Mouse (Mus musculus) G1E (cell line): Measurements from ENCODE around the gene Lrch1. TPM values are rescaled to one million over a fixed set of nuclear protein-coding genes. Genes with fewer than 3 reads are reported as not detected.

Source experiments
- ATAC-seq: 2 replicates; pipeline ENCODE4 v1.8.0; 2016; ENCODE audit warnings: mild to moderate bottlenecking; ENCODE audit not compliant: insufficient number of reproducible peaks, poor library complexity, low FRiP score, severe bottlenecking; ENCODE audit errors: extremely low read depth
- DNase-seq: peaks from one replicate; pipeline ENCODE4 v3.0.0; 2012; ENCODE audit warnings: low spot score
- H3K27me3 ChIP-seq: 2 replicates; pipeline ENCODE4 v1.6.1; 2012; ENCODE audit warnings: mild to moderate bottlenecking, low read length, inconsistent platforms; ENCODE audit not compliant: insufficient read depth
- H3K36me3 ChIP-seq: replicated peaks from 2 replicates; pipeline ENCODE3; 2012; ENCODE audit warnings: mild to moderate bottlenecking, inconsistent platforms
- H3K4me1 ChIP-seq: 2 replicates; pipeline ENCODE4 v1.6.1; 2012; ENCODE audit warnings: low read depth, low read length, inconsistent platforms, mixed read lengths; ENCODE audit not compliant: insufficient read depth
- H3K4me3 ChIP-seq: 2 replicates; pipeline ENCODE4 v1.5.1; 2012; ENCODE audit warnings: low read depth, mild to moderate bottlenecking, inconsistent platforms, low read length, moderate library complexity, mixed read lengths
- H3K9me3 ChIP-seq: replicated peaks from 2 replicates; pipeline ENCODE4 v1.6.1; 2012; ENCODE audit warnings: inconsistent platforms
- CTCF ChIP-seq: IDR thresholded peaks from 2 replicates; pipeline ENCODE4 v1.5.1; 2012; ENCODE audit warnings: low read depth, low read length, inconsistent platforms, mixed read lengths
- GATA1 ChIP-seq: IDR thresholded peaks from 2 replicates; pipeline ENCODE4 v1.6.1; 2012; ENCODE audit warnings: borderline replicate concordance, low read length, inconsistent platforms, mixed read lengths
- GATA2 ChIP-seq: IDR thresholded peaks from 2 replicates; pipeline ENCODE4 v1.6.1; 2012; ENCODE audit warnings: low read depth, low read length, inconsistent platforms, borderline replicate concordance
- POLR2AphosphoS5 ChIP-seq: IDR thresholded peaks from 2 replicates; pipeline ENCODE4 v1.6.1; 2012; ENCODE audit warnings: low read depth, low read length, inconsistent platforms; ENCODE audit not compliant: insufficient replicate concordance
- TAL1 ChIP-seq: conservative IDR thresholded peaks from 2 replicates; pipeline ENCODE4 v1.6.1; 2012; ENCODE audit warnings: low read depth, low read length, inconsistent platforms, mixed read lengths
- polyA plus RNA-seq: library from polyadenylated mRNA; stranded (reverse); fragments of >175 nt; gene quantifications from 2 replicates; pipeline ENCODE4 v1.2.3, GENCODE M21; 2012
- total RNA-seq, 2 experiments: library from RNA; stranded (forward) in 1 of 2; stranded (reverse) in 1 of 2; fragments of 200-1000 nt in 1 of 2; fragments of >200 nt in 1 of 2; fragmentation: Nextera tagmentation in 1 of 2; gene quantifications; 2 replicates each; pipeline ENCODE4 v1.2.3; 2014 to 2017

The Lrch1 gene
- total and polyA plus RNA-seq, 3 experiments, result 0.16 TPM; not detected in 2

DNA sequence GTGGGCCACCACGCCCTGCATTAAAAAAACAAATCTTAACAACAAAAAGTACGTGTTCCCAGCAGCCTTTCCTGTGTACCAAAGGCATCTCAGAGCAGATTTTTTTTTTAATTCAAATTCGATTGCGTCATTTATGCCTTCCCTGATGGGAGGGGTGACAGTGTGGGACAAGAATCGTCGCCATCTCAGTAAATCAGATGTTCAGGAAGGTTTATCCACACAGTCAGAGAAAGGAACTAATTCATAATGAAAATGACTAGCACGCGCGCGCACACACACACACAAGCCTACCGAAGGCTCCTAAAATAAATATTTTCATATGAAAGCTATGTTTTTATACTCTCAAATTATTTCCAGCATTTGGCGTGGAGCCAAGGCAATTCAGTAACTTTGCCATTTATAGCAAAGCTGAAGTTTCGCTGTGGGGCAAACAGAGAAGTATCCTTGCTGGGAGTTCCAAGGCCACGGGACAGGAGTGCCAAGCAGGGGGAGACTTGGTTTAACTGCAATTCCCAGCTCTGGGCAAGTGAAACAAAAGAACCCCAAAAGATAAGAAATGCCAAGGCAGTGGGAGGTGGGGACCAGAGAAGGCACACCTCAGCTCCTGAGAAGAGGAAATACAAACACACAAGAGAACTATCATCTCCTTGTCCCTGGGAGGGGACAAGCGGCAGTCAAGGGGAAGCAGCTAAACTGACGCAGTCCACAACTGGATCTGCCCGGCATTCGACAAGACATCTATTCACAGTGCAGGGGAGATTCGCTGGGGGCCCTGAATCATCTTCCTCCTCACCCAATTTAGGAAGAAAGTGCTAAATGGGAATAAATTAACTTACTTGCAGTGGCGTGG is 34.1 kb downstream of the Lrch1 start:
- Histone ChIP-seq H3K4me1 (no peaks in the 10 kb centered on the region), H3K4me3 (no peak overlapping the region), H3K36me3 (no peaks in the 10 kb centered on the region), H3K27me3 (no peaks in the 10 kb centered on the region), H3K9me3 (no peaks in the 10 kb centered on the region)
- no peak for DNase-seq
- ATAC-seq, result no peak
- TF ChIP-seq GATA2 (no peak), CTCF (no peak), TAL1 (no peak), POLR2AphosphoS5 (no peak), GATA1 (no peak)

DNA sequence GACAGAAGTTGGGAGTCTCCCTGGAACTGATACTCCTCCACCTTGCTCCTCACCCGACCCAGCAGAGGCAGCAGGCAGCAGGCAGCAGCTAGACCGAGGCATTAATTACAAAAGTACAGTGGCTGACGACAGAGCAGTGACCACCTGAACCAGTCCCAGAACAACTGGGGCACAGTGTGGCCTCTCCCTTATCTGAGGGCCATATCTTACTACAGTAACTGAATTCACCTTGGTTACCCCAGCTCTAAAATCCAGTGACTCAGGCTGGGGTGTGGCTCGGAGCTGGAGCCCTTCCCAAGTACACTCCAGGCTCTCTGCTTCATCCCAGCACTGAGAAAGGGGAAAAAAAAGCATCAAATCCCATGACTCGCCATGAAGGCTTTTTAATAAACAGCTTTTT is 37.3 kb downstream of the Lrch1 start:
- Histone ChIP-seq H3K36me3 (no peaks in the 10 kb centered on the region), H3K9me3 (no peaks in the 10 kb centered on the region), H3K27me3 (no peaks in the 10 kb centered on the region), H3K4me3 (no peak overlapping the region), H3K4me1 (no peaks in the 10 kb centered on the region)
- no peak for ATAC-seq
- DNase-seq, result no peak
- TF ChIP-seq GATA1 (no peak), POLR2AphosphoS5 (no peak), GATA2 (no peak), TAL1 (no peak), CTCF (no peak)

DNA sequence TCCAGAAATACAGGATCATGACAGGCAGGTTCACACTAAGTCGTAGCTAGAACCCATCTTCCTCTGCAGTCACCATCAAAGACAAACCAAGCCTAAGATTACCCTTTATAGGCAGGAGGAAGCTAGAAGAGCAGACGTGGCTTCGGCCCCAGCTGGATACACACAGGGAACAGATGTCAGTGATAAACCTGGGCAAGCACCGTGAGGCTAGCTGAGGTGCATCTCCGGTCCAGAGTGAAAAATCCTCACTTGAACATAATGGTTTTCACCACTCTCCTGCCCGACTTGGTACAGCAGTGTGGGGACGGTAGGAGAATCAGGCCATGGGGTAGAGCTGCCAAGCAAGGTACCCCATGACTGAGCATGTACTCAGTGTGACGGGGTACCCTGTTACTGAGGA is 38.7 kb downstream of the Lrch1 start:
- Histone ChIP-seq H3K4me1 (no peaks in the 10 kb centered on the region), H3K4me3 (no peak overlapping the region), H3K27me3 (no peaks in the 10 kb centered on the region), H3K9me3 (no peaks in the 10 kb centered on the region), H3K36me3 (no peaks in the 10 kb centered on the region)
- TF ChIP-seq GATA1, result no peak
- no peak for TF ChIP-seq TAL1
- no peak for TF ChIP-seq GATA2
- TF ChIP-seq CTCF, result no peak
- no peak for TF ChIP-seq POLR2AphosphoS5
- no peak for DNase-seq
- no peak for ATAC-seq

DNA sequence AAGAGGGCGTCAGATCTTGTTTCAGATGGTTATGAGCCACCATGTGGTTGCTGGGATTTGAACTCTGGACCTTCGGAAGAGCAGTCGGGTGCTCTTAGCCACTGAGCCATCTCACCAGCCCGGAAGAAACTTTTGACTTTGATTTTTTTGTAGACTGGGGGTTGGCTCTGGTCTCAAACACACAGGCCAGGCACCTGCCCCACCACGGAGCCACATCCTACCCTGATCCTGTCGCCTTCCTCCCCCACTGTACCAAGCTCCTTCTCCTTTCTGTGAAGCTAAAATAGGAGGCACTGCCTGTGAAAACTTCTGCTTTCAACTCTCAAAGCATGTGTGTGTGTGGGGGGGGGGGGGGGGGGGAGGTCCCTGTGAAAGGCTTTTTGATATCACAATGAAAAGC is 39.4 kb downstream of the Lrch1 start:
- Histone ChIP-seq H3K36me3 (no peaks in the 10 kb centered on the region), H3K4me3 (no peak overlapping the region), H3K27me3 (no peaks in the 10 kb centered on the region), H3K4me1 (no peaks in the 10 kb centered on the region), H3K9me3 (no peaks in the 10 kb centered on the region)
- ATAC-seq, result no peak
- DNase-seq, result no peak
- no peak for TF ChIP-seq POLR2AphosphoS5
- no peak for TF ChIP-seq GATA2
- TF ChIP-seq TAL1, result no peak
- TF ChIP-seq GATA1, result no peak

DNA sequence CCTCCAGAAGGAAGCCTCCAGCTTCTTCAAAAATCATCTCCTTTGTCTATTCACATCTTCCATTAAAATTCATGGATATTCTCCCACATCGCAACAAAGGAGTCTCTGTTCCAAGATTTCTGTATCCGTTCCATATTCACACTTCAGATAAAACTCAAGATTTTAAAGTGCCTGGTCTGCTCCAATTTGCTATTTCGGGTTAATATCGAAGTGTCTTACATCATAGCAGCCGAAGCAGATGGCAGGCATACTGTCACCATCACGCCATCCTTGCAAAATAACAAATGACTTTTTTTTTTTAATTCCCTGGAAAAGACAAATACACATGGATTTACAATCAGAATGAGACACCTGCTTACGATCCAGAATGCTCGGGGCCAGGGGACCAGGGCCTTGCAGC is 40.0 kb downstream of the Lrch1 start:
- no peak for ATAC-seq

DNA sequence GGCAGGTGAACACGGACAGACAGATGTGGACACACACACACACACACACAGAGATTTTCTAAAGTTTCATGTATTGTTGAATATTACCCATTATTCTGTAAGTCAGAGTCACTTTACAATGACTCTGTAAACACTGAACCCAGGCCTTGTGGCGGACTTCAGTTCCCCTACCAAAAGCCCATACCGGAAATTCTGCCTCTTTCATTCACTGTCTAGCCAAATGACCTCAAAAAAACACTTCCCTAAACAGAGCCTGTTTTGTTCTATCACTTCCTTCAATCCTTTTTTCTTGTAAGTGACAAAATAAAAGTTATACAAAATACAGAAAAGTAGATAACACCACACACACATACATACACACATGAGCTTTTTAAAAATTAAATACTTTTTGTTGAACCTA is 41.7 kb downstream of the Lrch1 start:
- no peak for DNase-seq
- no peak for ATAC-seq

More for the DNA sequence above, 40.0 kb downstream of the Lrch1 start:
- Histone ChIP-seq H3K4me3 (no peak overlapping the region), H3K9me3 (no peaks in the 10 kb centered on the region), H3K4me1 (no peaks in the 10 kb centered on the region), H3K27me3 (no peaks in the 10 kb centered on the region), H3K36me3 (no peaks in the 10 kb centered on the region)
- DNase-seq, result no peak
- TF ChIP-seq GATA1 (no peak), TAL1 (no peak), GATA2 (no peak), POLR2AphosphoS5 (no peak), CTCF (no peak)

More for the DNA sequence above, 41.7 kb downstream of the Lrch1 start:
- Histone ChIP-seq H3K27me3 (no peaks in the 10 kb centered on the region), H3K4me1 (no peaks in the 10 kb centered on the region), H3K9me3 (no peaks in the 10 kb centered on the region), H3K36me3 (no peaks in the 10 kb centered on the region), H3K4me3 (no peak overlapping the region)
- TF ChIP-seq GATA1 (no peak), GATA2 (no peak), CTCF (no peak), POLR2AphosphoS5 (no peak), TAL1 (no peak)
